Mouse (Mus musculus) liver, postnatal 0 days (tissue): ENCODE results near the gene Kcnab2.

Source experiments
- CTCF ChIP-seq: sonication (generic); IDR thresholded peaks from 2 replicates; pipeline ENCODE4 v1.5.1; 2016; ENCODE audit warnings: antibody characterized with exemption, low read depth
- EP300 ChIP-seq: IDR thresholded peaks from 2 replicates; pipeline ENCODE4 v1.6.1; 2016; ENCODE audit warnings: antibody characterized with exemption, low read depth, mild to moderate bottlenecking

DNA sequence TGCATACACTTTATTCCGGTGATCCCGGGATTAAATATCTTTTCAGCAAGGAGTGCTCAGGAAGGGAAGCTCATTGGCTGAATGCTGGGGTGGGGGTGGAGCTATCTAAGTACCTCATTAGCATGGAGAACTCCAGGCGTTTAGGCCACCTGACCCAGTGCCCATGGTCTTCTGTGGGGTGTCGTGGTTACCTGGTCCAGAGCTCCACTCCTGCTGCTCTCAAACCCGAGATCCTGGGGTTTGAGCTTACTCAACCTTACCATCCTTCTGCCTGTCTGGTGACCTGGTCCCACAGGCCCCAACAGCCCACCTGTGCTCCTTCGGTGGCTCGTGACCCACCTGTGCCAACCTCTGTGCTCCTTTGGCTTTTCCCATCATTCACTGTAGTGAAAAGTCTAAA lies 37.2 kb upstream of the Kcnab2 start:
- TF ChIP-seq CTCF, result no peak
- TF ChIP-seq EP300, result no peak
